In the genomic region with DNA sequence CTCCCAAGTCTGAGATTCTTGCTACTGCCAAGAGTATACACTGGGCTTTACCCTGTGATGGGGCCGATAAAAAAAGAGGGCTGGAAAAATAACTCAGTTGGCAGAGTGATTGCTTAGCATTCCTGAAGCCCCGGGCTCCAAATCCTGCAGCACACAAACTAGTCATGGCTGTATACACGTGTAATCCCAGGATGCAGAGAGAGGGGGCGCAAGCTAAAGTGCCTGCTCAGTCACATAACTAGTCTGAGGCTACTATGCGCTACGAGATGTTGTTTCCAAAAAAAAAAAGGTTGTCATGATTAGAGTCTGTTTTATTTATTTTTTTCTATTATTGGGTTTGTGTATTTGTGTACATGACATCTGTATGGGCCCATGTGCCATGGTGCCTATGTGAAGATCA, we compare ENCODE assay signal across 8 mouse cellular contexts.
A peak's percentile ranks its signal among the peaks of the same experiment; 100 is the strongest.
DNase-seq lines count a peak whose midpoint lies in the region; ATAC-seq and TF ChIP-seq lines count a peak whose summit lies in the region.
"Had no signal": no experiment of that assay in that cellular context is flagged by ENCODE, and none has a peak within 500 bp of the region (broad histone marks: within the 10 kb centered on the region; RNA-seq: fewer than 3 reads in every experiment).

No protein-coding gene starts in this region.

- WGBS in kidney, embryonic 16.5 days = 85% methylated on average over 6 of the region's 6 CpGs
- 84% methylated on average over 6 of the region's 6 CpGs for WGBS in forebrain, embryonic 13.5 days

- TF ChIP-seq EP300 in CH12.LX (IDR thresholded peaks at IDR 0.05; ENCODE audit: low read length) = no peak

- ATAC-seq in kidney, embryonic 16.5 days (ENCODE audit: low FRiP score, low TSS enrichment) = no peak
- no peak for ATAC-seq in forebrain, embryonic 13.5 days

- no peak overlapping the region for H3K4me3 ChIP-seq in kidney, embryonic 16.5 days (ENCODE audit: low read length)
- no peak overlapping the region for H3K4me3 ChIP-seq in CH12.LX (replicated peaks in 1 of 3; ENCODE audit: low read depth in 2 of 3, low read length in 2 of 3, poor library complexity in 1 of 3)
- no peak overlapping the region for H3K4me3 ChIP-seq in forebrain, embryonic 13.5 days
- H3K4me3 ChIP-seq: megakaryocyte, embryonic 14.5 days had no signal

- TF ChIP-seq RAD21 in CH12.LX (IDR thresholded peaks at IDR 0.05; ENCODE audit: low read depth, low read length) = peak; percentile 6; the same call in 1 of the 2 replicates

- no peaks in the 10 kb centered on the region for H3K79me2 ChIP-seq in CH12.LX (replicated peaks; ENCODE audit: control insufficient read depth, extremely low read depth, insufficient read depth, poor library complexity, severe bottlenecking)

- H3K9me3 ChIP-seq in kidney, embryonic 16.5 days (ENCODE audit: low read length) = no peaks in the 10 kb centered on the region
- no peaks in the 10 kb centered on the region for H3K9me3 ChIP-seq in CH12.LX (replicated peaks; ENCODE audit: low read length)
- H3K9me3 ChIP-seq in forebrain, embryonic 13.5 days (replicated peaks) = no peaks in the 10 kb centered on the region
- H3K9me3 ChIP-seq: megakaryocyte, embryonic 14.5 days had no signal

- DNase-seq in kidney, adult 18-20 months = peak; percentile 10
- peak; percentile 16 for DNase-seq in 416B (ENCODE audit: low read depth)
- DNase-seq in CH12.LX (ENCODE audit: extremely low read depth) = no peak
- DNase-seq in kidney, postnatal 4 days = peak; percentile 58 to 68
- no peak for DNase-seq in spleen, adult 12 weeks (ENCODE audit: low spot score)

- no peak for TF ChIP-seq POLR2A in CH12.LX (IDR thresholded peaks at IDR 0.05; ENCODE audit: low read depth, low read length)

- peaks cover 35% of the 10 kb centered on the region for H3K36me3 ChIP-seq in kidney, embryonic 16.5 days (ENCODE audit: insufficient read depth, low read length)
- H3K36me3 ChIP-seq in CH12.LX (replicated peaks in 1 of 2; ENCODE audit: control insufficient read depth in 1 of 2, insufficient read depth in 1 of 2, low read length in 1 of 2) = peaks cover 14 to 80% of the 10 kb centered on the region in 2 experiments
- peaks cover 89% of the 10 kb centered on the region for H3K36me3 ChIP-seq in forebrain, embryonic 13.5 days (ENCODE audit: poor library complexity, severe bottlenecking)

- in situ Hi-C loops in CH12.LX (cut with MboI; ENCODE audit: low pct_ligation_motif_present, low pct_unique_long_range_greater_than_20kb, low sequenced_read_pairs) = no loop called here

- dilution Hi-C loops in CH12.LX (cut with MboI; ENCODE audit: extremely low pct_ligation_motif_present, extremely low pct_unique_long_range_greater_than_20kb, low sequenced_read_pairs) = no loop called here

- H3K9ac ChIP-seq in kidney, embryonic 16.5 days (replicated peaks; ENCODE audit: low read length) = no peak overlapping the region
- no peak overlapping the region for H3K9ac ChIP-seq in CH12.LX (ENCODE audit: insufficient read depth, low read depth)
- H3K9ac ChIP-seq in forebrain, embryonic 13.5 days = no peak overlapping the region

- H3K27ac ChIP-seq in kidney, embryonic 16.5 days (ENCODE audit: low read length) = no peak overlapping the region
- H3K27ac ChIP-seq in CH12.LX (ENCODE audit: insufficient read depth, low read depth) = no peak overlapping the region
- no peak overlapping the region for H3K27ac ChIP-seq in forebrain, embryonic 13.5 days

- H3K4me2 ChIP-seq in kidney, embryonic 16.5 days (replicated peaks; ENCODE audit: low read depth, low read length) = no peak overlapping the region
- H3K4me2 ChIP-seq in CH12.LX (ENCODE audit: insufficient read depth, low read depth, poor library complexity, severe bottlenecking) = no peak overlapping the region
- H3K4me2 ChIP-seq in forebrain, embryonic 13.5 days = no peak overlapping the region

- no peaks in the 10 kb centered on the region for H3K27me3 ChIP-seq in kidney, embryonic 16.5 days (ENCODE audit: insufficient read depth, low read length)
- H3K27me3 ChIP-seq in CH12.LX (replicated peaks) = no peaks in the 10 kb centered on the region
- no peaks in the 10 kb centered on the region for H3K27me3 ChIP-seq in forebrain, embryonic 13.5 days
- H3K27me3 ChIP-seq: megakaryocyte, embryonic 14.5 days had no signal

- peak in 1 of 2 experiments; percentile 50; a peak in 2 of 4 replicates for TF ChIP-seq CTCF in CH12.LX (conservative IDR thresholded peaks at IDR 0.05 in 1 of 2, IDR thresholded peaks at IDR 0.05 in 1 of 2; ENCODE audit: low read depth in 2 of 2, low read length in 2 of 2)

- no peaks in the 10 kb centered on the region for H3K4me1 ChIP-seq in kidney, embryonic 16.5 days (ENCODE audit: insufficient read depth, low read length)
- no peaks in the 10 kb centered on the region for H3K4me1 ChIP-seq in CH12.LX (ENCODE audit: control insufficient read depth in 1 of 2, insufficient read depth in 2 of 2)
- H3K4me1 ChIP-seq in forebrain, embryonic 13.5 days = no peaks in the 10 kb centered on the region

TF ChIP-seq in CH12.LX, 34 proteins besides CTCF, POLR2A, EP300 and RAD21:
- TF ChIP-seq TBP (conservative IDR thresholded peaks at IDR 0.05; ENCODE audit: low read depth, low read length) (no peak), SMC3 (IDR thresholded peaks at IDR 0.05; ENCODE audit: low read depth, low read length) (peak; percentile 42), JUN (IDR thresholded peaks at IDR 0.05; ENCODE audit: insufficient read depth, low read depth, low read length) (no peak), POLR2AphosphoS2 (IDR thresholded peaks at IDR 0.05; ENCODE audit: low read depth, low read length) (no peak)

Comparison
In these comparisons a context has a peak if more than half of its experiments do, and no peak if none do; other contexts are left out.
1. DNase-seq: peak in kidney, adult 18-20 months (single experiment), 416B (single experiment) and kidney, postnatal 4 days (2 of 2); none in CH12.LX (single experiment) and spleen, adult 12 weeks (single experiment).